Mouse (Mus musculus) liver, adult 2 months (tissue): ENCODE data around the gene Gm49405. TPM values are rescaled to one million over a fixed set of nuclear protein-coding genes. Genes with fewer than 3 reads are reported as not detected.
A peak's percentile ranks its signal among the peaks of the same experiment; 100 is the strongest.
"Not testable (repeated sequence)": the region's sequence is repeated elsewhere in the genome, so short reads cannot be mapped to it uniquely, and the experiment has no call there.

Experiments
- DNase-seq: peaks from one replicate; pipeline ENCODE4 v3.0.0-alpha.2; 2011; ENCODE audit warnings: low read depth, low spot score; ENCODE audit errors: extremely low read depth
- H3K27ac ChIP-seq: fragments of 200-500 bp; replicated peaks from 2 replicates; pipeline ENCODE4 v1.5.1; 2012; ENCODE audit warnings: low read depth, mild to moderate bottlenecking, control low read depth, inconsistent platforms, low read length; ENCODE audit not compliant: insufficient read depth
- H3K27me3 ChIP-seq: fragments of 200-500 bp; 2 replicates; pipeline ENCODE4 v1.6.1; 2012; ENCODE audit warnings: mild to moderate bottlenecking, moderate library complexity, low read length, inconsistent platforms; ENCODE audit not compliant: control insufficient read depth, insufficient read depth
- H3K36me3 ChIP-seq: fragments of 200-500 bp; 2 replicates; pipeline ENCODE4 v1.6.1; 2012; ENCODE audit warnings: low read length, inconsistent platforms; ENCODE audit not compliant: control insufficient read depth, insufficient read depth
- H3K4me1 ChIP-seq: fragments of 200-500 bp; 2 replicates; pipeline ENCODE4 v1.6.1; 2011; ENCODE audit warnings: low read length; ENCODE audit not compliant: control insufficient read depth, insufficient read depth
- H3K4me3 ChIP-seq: fragments of 200-500 bp; 2 replicates; pipeline ENCODE4 v1.5.1; 2011; ENCODE audit warnings: low read depth, mild to moderate bottlenecking, control low read depth, low read length, moderate library complexity; ENCODE audit not compliant: insufficient read depth
- H3K79me2 ChIP-seq: fragments of 200-500 bp; 2 replicates; pipeline ENCODE4 v1.6.1; 2012; ENCODE audit warnings: inconsistent platforms, mild to moderate bottlenecking, low read length, moderate library complexity; ENCODE audit not compliant: control insufficient read depth, insufficient read depth
- H3K9ac ChIP-seq: fragments of 200-500 bp; 2 replicates; pipeline ENCODE4 v1.6.1; 2012; ENCODE audit warnings: low read depth, mild to moderate bottlenecking, control low read depth, inconsistent platforms, low read length
- CTCF ChIP-seq: fragments of 200-500 bp; IDR thresholded peaks from 2 replicates; pipeline ENCODE4 v1.5.1; 2011; ENCODE audit warnings: low read depth, low read length, control low read depth
- POLR2A ChIP-seq: fragments of 200-500 bp; IDR thresholded peaks from 2 replicates; pipeline ENCODE4 v1.6.1; 2011; ENCODE audit warnings: low read length, control low read depth; ENCODE audit not compliant: insufficient read depth; ENCODE audit errors: extremely low read depth
- WGBS: fragments of 180-500 bp; shearing (Covaris S2); methylation state at CpG from one replicate; pipeline ENCODE4 v1.1.7; 2018; 5-methylcytosine and 5-hydroxymethylcytosine counted together
- polyA plus RNA-seq: library from polyadenylated mRNA; depleted of rRNA; stranded (reverse); fragments of >200 nt; gene quantifications from 2 replicates; pipeline ENCODE4 v1.2.3, GENCODE M21; 2012
- total RNA-seq: library from RNA; depleted of rRNA; stranded (reverse); fragments of >200 nt; gene quantifications from 2 replicates; pipeline ENCODE4 v1.2.3, GENCODE M21; 2014

The Gm49405 gene
- total and polyA plus RNA-seq, 2 experiments = 0.92 to 1.1 TPM

DNA sequence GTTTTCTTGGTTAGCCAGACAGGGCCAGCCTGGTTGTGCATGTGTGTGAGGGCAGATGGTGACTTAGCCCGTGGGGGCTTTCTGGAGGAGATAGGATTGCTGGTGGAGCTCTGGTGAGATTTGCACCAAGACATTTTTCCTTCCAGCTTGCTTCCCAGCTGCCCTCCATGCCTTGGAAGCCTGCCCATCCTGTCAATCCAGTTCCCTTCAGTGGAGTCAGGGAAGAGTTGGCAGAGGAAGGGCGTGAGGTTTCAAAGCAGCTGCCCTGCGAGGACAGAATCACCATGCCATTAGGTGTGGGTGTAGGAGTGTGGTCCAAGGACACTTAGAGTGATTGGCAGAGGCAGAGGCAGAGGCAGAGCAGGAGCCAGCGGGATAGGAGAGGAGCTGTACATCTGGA, 42.0 kb upstream of the Gm49405 start, which contains the start of gene Aldh3b3:
TSS of gene Aldh3b3 (plus strand) at position 176 of the 400 bp plus-strand sequence.
- no peaks in the 10 kb centered on the region for H3K27me3 ChIP-seq
- no peaks in the 10 kb centered on the region for H3K36me3 ChIP-seq
- H3K27ac ChIP-seq = no peak within 1 kb of the TSS
- no peaks in the 10 kb centered on the region for H3K4me1 ChIP-seq
- H3K4me3 ChIP-seq = no peak within 1 kb of the TSS
- DNase-seq = peak; percentile 48
- no peak within 1 kb of the TSS for H3K9ac ChIP-seq
- H3K79me2 ChIP-seq = no peaks in the 10 kb centered on the region
- 45% methylated on average over 4 of the region's 4 CpGs for WGBS
- TF ChIP-seq CTCF = no peak
- TF ChIP-seq POLR2A = no peak

DNA sequence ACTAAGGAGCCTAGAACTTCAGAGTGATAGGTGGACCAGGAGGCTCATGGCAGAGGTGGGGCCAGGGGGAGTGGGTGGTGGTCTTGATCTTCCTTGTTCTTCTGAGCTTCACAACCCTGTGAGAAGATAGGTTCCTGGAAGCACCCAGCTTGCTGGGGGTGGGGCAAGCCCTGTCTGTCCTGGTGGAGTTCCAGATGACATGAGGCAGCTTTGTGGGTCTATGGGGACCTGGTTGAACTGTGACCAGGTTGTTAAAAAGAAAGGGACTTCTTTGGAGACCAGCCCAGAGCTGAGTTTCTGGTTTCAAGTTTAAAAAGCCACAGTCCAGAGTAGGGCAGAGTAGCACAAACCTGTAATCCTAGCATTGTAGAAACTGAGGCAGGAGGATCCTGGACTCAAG, 41.4 kb upstream of the Gm49405 start:
- no peak overlapping the region for H3K4me3 ChIP-seq
- no peak overlapping the region for H3K9ac ChIP-seq
- H3K36me3 ChIP-seq = no peaks in the 10 kb centered on the region
- H3K27me3 ChIP-seq = no peaks in the 10 kb centered on the region
- H3K4me1 ChIP-seq = no peaks in the 10 kb centered on the region
- H3K27ac ChIP-seq = no peak overlapping the region
- no peaks in the 10 kb centered on the region for H3K79me2 ChIP-seq
- DNase-seq = peak; percentile 66
- TF ChIP-seq CTCF (no peak), POLR2A (no peak)

DNA sequence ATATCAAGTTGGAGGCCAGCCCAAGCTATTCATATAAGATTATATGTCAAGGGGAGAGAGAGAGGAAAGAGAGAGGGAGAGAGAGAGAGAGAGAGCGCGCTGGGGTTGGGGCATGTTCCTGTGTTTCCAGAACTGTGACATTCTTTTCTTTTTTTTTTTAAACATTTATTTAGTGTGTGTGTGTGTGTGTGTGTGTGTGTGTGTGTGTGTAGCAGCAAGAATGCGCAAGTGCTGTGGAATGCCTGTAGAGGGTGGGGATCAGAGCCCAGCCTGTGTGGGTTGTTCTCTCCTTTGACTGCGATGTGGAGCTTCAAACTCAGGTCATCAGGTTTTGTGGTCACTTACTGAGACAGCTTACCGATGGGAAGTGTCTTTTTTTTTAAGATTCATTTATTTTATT, 40.2 kb upstream of the Gm49405 start:
- H3K79me2 ChIP-seq = no peaks in the 10 kb centered on the region

DNA sequence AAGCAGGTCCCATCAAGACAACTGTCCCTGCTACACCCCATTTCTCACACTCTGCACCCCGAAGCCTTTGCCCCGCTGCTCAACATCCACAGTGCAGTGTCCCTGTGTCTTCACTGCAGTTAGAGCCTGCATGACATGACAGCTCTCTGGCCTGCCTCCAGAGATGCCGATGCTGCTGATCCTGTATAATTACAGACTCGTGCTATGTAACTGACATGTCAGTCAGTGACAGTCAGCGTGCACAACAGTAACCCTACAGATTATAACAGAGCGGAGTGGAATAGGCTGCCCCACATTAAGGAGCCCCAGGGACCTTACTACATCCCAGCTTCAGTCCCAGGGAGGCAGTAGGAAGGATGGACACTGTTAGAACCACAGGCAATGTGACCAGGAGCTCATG, 38.6 kb upstream of the Gm49405 start:
- not testable (repeated sequence) for DNase-seq, H3K4me3 ChIP-seq, H3K27me3 ChIP-seq, H3K79me2 ChIP-seq, H3K36me3 ChIP-seq, H3K27ac ChIP-seq, H3K4me1 ChIP-seq, H3K9ac ChIP-seq
- 88% methylated on average over 6 of the region's 6 CpGs for WGBS

More for the DNA sequence above, 40.2 kb upstream of the Gm49405 start:
- Histone ChIP-seq H3K27ac (no peak overlapping the region), H3K36me3 (no peaks in the 10 kb centered on the region), H3K4me1 (no peaks in the 10 kb centered on the region), H3K27me3 (no peaks in the 10 kb centered on the region), H3K4me3 (no peak overlapping the region), H3K9ac (no peak overlapping the region)
- 85% methylated on average over 5 of the region's 5 CpGs for WGBS
- DNase-seq = no peak
- TF ChIP-seq POLR2A = no peak
- no peak for TF ChIP-seq CTCF

DNA sequence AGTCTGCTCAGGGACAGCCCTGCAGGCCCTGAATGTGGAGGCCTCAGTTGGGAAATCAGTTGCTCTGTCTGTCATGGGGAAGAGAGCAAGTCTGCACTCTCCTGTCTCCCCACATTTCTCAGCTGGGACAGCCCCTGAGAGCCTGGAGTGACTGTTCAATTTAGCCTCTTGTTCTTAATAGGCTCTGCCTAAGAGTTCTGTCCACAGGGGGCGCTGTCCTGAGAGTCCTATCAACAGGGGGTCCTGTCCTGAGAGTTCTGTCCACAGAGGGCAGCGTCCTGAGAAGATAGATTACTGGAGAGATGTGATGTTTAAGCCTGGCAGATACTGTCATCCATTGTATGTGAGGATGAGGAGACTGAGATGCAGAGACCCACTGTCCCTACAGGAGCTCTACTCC, 38.0 kb upstream of the Gm49405 start:
- no peak overlapping the region for H3K27ac ChIP-seq
- H3K9ac ChIP-seq = no peak overlapping the region
- no peaks in the 10 kb centered on the region for H3K79me2 ChIP-seq
- no peaks in the 10 kb centered on the region for H3K4me1 ChIP-seq
- no peaks in the 10 kb centered on the region for H3K36me3 ChIP-seq
- no peaks in the 10 kb centered on the region for H3K27me3 ChIP-seq
- no peak overlapping the region for H3K4me3 ChIP-seq
- no peak for TF ChIP-seq POLR2A
- peak; percentile 34; the same call in 1 of the 2 replicates for TF ChIP-seq CTCF
- DNase-seq = no peak
- 37% methylated on average over 2 of the region's 2 CpGs for WGBS

DNA sequence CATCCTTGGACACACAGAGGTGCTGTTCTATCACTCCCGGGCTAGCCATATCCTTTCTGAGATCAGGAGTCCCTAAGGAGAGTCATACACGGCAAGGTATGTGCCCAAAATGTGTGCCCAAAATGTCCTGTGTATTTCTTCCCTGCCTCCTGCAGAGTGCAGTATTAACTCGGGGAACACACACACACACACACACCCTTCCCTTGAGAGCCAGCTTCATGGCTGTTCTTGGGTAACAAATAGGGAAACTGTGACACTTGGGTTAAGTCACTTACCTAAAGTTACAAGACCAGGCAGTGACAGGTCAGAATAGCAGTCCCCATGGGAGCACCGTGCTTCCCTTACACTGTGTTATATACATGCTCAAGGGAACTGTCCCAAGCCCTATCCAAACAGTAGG, 36.4 kb upstream of the Gm49405 start:
- no peak overlapping the region for H3K4me3 ChIP-seq
- TF ChIP-seq POLR2A (no peak), CTCF (0 out of 2 replicates have a peak, but pooled peaks have one; percentile 14)
- no peak overlapping the region for H3K27ac ChIP-seq
- peak; percentile 38 for DNase-seq
- no peaks in the 10 kb centered on the region for H3K36me3 ChIP-seq
- no peaks in the 10 kb centered on the region for H3K27me3 ChIP-seq
- no peaks in the 10 kb centered on the region for H3K79me2 ChIP-seq
- 75% methylated on average over 4 of the region's 4 CpGs for WGBS
- H3K9ac ChIP-seq = no peak overlapping the region
- no peaks in the 10 kb centered on the region for H3K4me1 ChIP-seq
